Mouse (Mus musculus) lung, postnatal 0 days (tissue): ENCODE results near the gene Pcolce2.

Source experiments
- CTCF ChIP-seq: IDR thresholded peaks from 2 replicates; pipeline ENCODE4 v1.5.1; 2016; ENCODE audit warnings: antibody characterized with exemption, mild to moderate bottlenecking
- EP300 ChIP-seq: IDR thresholded peaks from 2 replicates; pipeline ENCODE4 v1.6.1; 2016; ENCODE audit warnings: antibody characterized with exemption, mild to moderate bottlenecking, control low read depth

- TF ChIP-seq CTCF (no peak), EP300 (peak; percentile 66)
Measured at GRCm38 (mm10) chr9:95618572-95618971, 18.8 kb upstream of the Pcolce2 start.
